Mouse (Mus musculus) embryo, embryonic 9.5 days (tissue): ENCODE measurements around the gene Eaf1.

ENCODE experiments used
- DNase-seq: peaks from one replicate; pipeline ENCODE4 v3.0.0-alpha.2; 2017; ENCODE audit errors: extremely low spot score

The Eaf1 gene

GRCm38 (mm10) chr14:31510322-31510721, 16.1 kb downstream of the Eaf1 start:
- DNase-seq, result no peak

DNA sequence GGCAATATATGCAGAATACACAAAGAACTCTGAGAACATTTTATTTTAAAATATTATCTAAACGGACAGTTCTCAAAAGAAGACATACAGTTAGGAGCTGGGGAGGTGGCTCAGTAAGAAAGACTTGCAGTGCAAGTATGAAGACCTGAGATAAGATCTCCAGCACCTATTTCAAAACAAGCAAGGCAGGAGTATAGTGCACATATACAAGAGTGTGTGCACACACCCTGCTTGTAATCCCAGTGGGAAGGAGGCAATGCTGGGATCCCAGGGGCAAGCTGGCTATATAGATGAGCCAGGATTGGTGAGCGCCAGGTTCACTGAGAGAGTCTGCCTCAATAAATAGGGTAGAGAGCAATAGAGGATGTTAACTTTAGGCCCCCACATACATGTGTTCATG, 21.7 kb downstream of the Eaf1 start:
- no peak for DNase-seq

DNA sequence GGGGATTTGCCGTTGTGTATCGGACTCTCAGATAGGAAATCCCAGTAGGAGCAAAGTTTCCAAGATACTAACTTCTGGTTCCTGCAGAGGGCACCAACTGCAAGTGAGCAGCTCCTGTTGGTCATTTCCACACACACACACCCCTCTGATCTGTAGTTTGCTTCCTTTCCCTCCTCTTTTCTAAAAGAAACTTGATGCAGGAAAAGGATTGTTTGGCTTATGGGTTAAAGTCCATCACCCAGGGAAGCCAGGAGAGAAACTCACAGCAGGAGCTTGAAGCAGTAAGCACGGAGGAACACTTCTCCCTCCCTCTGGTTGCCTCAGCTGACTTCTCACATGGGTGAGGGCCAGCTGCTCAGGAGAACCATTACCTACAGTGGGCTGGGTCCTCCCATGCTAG, 25.0 kb downstream of the Eaf1 start:
- no peak for DNase-seq

GRCm38 (mm10) chr14:31521318-31521717, 27.1 kb downstream of the Eaf1 start:
- DNase-seq, result no peak

GRCm38 (mm10) chr14:31525040-31525810, 31.0 kb downstream of the Eaf1 start:
- DNase-seq, result no peak

- no peak for DNase-seq
These were observed 36.6 kb downstream of the Eaf1 start for GRCm38 (mm10) chr14:31530847-31531246.

DNA sequence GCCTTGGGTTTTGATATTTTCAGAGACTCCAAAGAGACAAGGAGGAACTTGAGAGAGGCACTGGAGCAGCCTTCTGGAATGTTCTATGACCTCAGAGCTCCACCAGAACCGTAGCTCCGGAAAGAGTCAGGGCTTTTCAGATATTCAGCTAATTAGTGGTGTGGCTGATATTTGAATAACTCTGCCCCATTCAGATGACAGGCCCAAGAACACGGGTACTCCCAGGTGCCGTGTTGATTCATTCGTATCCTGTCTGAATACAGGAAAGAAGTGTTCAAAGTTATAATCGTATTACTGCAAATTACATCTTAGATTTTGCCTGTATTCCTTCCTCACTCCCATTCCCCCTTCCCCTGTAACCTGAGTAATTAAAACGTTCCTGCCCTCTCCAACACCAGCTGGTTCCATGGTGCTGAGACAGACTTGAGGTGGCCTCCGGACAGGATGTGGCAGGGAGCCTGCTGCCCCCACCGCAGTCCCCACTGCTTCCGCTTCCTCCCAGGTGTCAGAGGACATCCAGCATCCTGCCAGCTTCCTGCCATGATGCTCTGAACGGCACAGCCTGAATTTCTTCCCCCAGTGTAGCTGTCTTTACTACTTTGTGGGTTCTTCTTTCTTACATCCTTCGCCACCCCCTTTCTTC, 37.4 kb downstream of the Eaf1 start:
- DNase-seq, result no peak

- DNase-seq, result no peak
These were observed 38.5 kb downstream of the Eaf1 start for GRCm38 (mm10) chr14:31532656-31533055.

DNA sequence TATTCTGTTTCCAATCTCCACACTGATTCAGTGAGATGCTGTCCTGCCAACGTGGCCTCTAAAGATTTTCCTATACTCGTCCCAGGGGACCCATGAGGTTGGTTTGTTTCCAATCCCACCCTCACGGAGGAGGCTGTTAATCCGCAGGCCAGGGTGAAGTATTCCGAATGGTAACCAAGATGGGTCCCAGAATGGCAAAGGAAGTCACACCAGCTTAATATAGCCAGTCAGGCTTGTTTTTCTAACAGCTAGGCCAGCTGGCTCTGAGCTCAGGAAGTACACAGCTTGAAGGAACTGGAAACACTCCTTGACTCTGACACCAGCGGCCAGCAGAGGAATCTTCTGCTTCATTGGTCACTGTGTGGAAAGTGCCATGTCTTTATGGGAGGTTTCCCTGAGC, 43.1 kb downstream of the Eaf1 start:
- DNase-seq, result no peak

- DNase-seq, result no peak
These were observed 49.8 kb downstream of the Eaf1 start for GRCm38 (mm10) chr14:31543885-31544442.

DNA sequence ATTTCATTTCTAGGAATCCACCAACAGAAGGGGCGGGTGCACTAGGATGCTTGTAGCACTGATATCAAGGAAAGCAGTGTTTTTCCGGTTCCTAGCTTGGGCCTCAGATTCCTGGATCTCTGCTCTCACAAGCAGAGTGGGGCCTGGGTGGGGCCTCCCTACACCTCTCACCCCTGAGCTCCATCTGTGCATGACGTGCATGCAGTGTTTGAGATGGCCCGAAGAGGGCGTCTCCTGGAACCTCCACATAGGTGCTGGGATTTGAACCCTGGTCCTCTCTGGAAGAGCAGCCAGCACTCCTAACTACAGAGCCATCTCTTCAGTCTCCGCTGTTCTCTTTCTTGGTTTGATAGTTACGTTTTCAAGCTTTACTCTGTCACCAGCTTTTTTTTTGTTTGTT, 60.8 kb downstream of the Eaf1 start:
- no peak for DNase-seq

DNA sequence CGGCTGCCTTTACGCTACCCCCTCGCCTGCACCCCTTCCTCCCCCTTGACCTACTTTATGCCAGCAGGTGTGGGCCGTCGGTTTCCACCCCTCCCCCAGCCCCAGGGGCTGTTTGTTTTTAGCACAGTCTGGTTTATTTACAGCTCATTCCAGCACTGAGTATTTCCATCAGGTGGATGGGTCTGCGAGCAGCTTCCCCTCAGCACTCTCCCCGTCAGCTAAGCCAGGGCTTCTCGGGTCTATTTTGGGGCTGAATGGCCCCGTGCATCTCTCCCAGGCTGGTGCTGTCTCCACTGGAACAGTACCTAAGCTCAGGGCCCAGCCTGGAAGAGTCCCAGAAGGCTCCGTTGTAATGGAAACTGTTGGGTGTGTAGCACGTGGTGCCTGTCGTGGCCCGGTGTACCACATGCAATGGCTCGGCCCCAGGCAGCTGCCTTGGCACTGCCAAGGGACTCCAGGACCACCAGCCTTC, 61.8 kb downstream of the Eaf1 start:
- DNase-seq, result no peak

DNA sequence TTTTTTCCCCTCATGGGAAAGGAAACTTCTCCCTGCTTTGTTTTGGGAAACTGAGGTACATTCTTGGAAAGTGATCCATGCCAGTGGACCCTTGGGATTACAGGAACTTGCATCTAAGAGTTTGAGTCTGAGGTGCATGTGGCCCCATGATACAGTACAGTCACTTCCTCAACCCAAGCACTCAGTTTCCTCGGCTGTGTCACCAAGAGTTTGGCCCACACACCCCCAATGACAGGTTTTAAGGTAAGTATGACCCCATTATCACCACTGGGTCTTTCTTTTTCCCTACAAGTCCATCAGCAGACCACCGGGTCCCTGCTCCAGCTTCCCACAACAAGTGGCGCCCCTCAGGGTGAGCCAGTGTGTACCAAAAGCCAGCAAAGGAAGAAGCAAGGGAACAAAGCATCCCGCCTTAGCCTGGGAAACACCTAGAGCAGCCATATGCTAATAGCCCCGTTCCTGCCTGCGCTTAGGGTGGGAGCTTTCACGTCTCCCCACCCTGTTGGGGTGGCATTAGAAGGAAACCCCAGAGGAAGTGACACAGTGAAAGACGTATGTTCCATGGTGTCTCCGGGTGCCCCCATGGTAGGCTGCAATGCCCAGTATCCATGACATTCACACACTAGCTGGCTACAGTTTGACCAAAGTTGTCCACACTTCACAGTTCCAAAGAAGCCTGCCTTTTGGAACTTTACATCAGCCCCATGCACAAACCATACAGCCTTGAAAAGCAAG, 62.5 kb downstream of the Eaf1 start:
- DNase-seq, result no peak

DNA sequence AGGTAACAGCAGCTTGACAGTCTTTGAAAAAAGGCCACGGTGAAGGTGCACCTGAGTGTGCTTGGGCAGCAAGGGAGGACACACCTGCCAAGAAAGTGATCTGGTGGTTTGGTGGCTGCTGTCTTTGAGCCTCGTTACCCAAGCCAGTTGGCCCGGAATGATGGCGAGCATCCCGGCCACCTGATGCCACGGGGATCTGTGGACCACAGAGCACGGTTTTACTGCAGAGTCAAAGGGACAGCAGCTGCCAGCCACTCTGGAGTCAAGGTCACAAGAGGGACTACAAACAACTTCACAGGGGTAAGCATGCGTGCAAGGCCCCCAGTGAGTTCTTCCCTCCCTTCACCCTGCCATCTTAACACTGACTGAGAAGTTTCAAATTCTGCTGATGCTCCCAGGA, 63.1 kb downstream of the Eaf1 start:
- no peak for DNase-seq

DNA sequence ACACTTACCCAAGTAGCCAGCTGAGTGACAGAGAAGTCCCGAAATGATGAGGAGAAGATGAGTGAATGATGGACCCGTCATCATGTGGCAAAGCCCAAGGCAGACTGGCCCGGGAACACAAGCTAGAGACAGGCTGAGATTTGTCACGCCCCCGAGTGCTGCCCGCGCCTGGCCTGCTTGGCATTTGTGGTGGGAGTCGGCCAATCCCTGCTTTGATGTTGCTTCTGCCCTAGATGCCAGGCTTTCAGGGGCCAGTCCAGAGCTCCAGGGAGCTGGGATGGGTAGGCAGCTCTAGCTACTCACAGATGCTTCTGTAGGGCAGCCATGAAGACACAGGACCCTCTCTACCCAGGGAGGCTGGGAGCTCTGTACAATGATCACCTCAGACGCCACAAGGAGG, 63.6 kb downstream of the Eaf1 start:
- no peak for DNase-seq

- no peak for DNase-seq
These were observed 65.0 kb downstream of the Eaf1 start for GRCm38 (mm10) chr14:31559216-31559615.
